Comparison of ENCODE assay signal across 8 mouse cellular contexts in genomic region chr3:108885686-108886530, GRCm38 (mm10). TPM values are rescaled to one million over a fixed set of nuclear protein-coding genes. Genes with fewer than 3 reads are reported as not detected.
DNase-seq lines count a peak whose midpoint lies in the region; ATAC-seq and TF ChIP-seq lines count a peak whose summit lies in the region.

No protein-coding gene starts in this region.

- H3K9ac ChIP-seq in CH12.LX (ENCODE audit: insufficient read depth, low read depth) = peak overlapping the region; percentile 11; the same call in 1 of the 2 replicates
- H3K9ac ChIP-seq in hindbrain, embryonic 16.5 days (ENCODE audit: low read depth, low read length) = no peak overlapping the region
- H3K9ac ChIP-seq in midbrain, embryonic 13.5 days (replicated peaks) = no peak overlapping the region

- in situ Hi-C loops in CH12.LX (cut with MboI; ENCODE audit: low pct_ligation_motif_present, low pct_unique_long_range_greater_than_20kb, low sequenced_read_pairs) = no loop called here

- peak; percentile 55 for DNase-seq in CH12.LX (ENCODE audit: extremely low read depth)
- DNase-seq in embryonic facial prominence, embryonic 10.5 days (ENCODE audit: low spot score) = no peak
- no peak for DNase-seq in gastrocnemius, postnatal 25 days
- DNase-seq in frontal cortex, adult 2 months (ENCODE audit: extremely low spot score in 1 of 2, low spot score in 1 of 2) = no peak
- no peak for DNase-seq in layer of hippocampus, adult 11-12 months (ENCODE audit: low spot score)

- H3K79me2 ChIP-seq in CH12.LX (replicated peaks; ENCODE audit: control insufficient read depth, extremely low read depth, insufficient read depth, poor library complexity, severe bottlenecking) = no peaks in the 10 kb centered on the region

- peak overlapping the region; percentile 63 for H3K4me2 ChIP-seq in CH12.LX (ENCODE audit: insufficient read depth, low read depth, poor library complexity, severe bottlenecking)
- no peak overlapping the region for H3K4me2 ChIP-seq in hindbrain, embryonic 16.5 days (ENCODE audit: low read length)
- H3K4me2 ChIP-seq in midbrain, embryonic 13.5 days (replicated peaks) = no peak overlapping the region

- H3K27me3 ChIP-seq in CH12.LX (replicated peaks) = no peaks in the 10 kb centered on the region
- H3K27me3 ChIP-seq in embryonic facial prominence, embryonic 10.5 days (replicated peaks; ENCODE audit: low read depth, poor library complexity, severe bottlenecking) = no peaks in the 10 kb centered on the region
- H3K27me3 ChIP-seq in hindbrain, embryonic 16.5 days (replicated peaks; ENCODE audit: control insufficient read depth, insufficient read depth, low read length) = no peaks in the 10 kb centered on the region
- no peaks in the 10 kb centered on the region for H3K27me3 ChIP-seq in midbrain, embryonic 13.5 days

- dilution Hi-C loops in CH12.LX (cut with MboI; ENCODE audit: extremely low pct_ligation_motif_present, extremely low pct_unique_long_range_greater_than_20kb, low sequenced_read_pairs) = no loop called here

- peak; percentile 63 for ATAC-seq in hindbrain, embryonic 16.5 days
- peak; percentile 45; the same call in 1 of the 2 replicates for ATAC-seq in midbrain, embryonic 13.5 days
- no peak for ATAC-seq in frontal cortex, adult (ENCODE audit: low TSS enrichment)

- TF ChIP-seq POLR2A in CH12.LX (IDR thresholded peaks at IDR 0.05; ENCODE audit: low read depth, low read length) = no peak

- TF ChIP-seq EP300 in CH12.LX (IDR thresholded peaks at IDR 0.05; ENCODE audit: low read length) = no peak; the same call in 1 of the 2 replicates

- H3K4me3 ChIP-seq in CH12.LX (replicated peaks in 1 of 3; ENCODE audit: low read depth in 2 of 3, low read length in 2 of 3, poor library complexity in 1 of 3) = peak overlapping the region in 1 of 3 experiments; percentile 3
- H3K4me3 ChIP-seq in embryonic facial prominence, embryonic 10.5 days = no peak overlapping the region
- no peak overlapping the region for H3K4me3 ChIP-seq in hindbrain, embryonic 16.5 days (ENCODE audit: low read length)
- no peak overlapping the region for H3K4me3 ChIP-seq in midbrain, embryonic 13.5 days (replicated peaks)

- H3K36me3 ChIP-seq in CH12.LX (replicated peaks in 1 of 2; ENCODE audit: control insufficient read depth in 1 of 2, insufficient read depth in 1 of 2, low read length in 1 of 2) = no peaks in the 10 kb centered on the region
- H3K36me3 ChIP-seq in embryonic facial prominence, embryonic 10.5 days (replicated peaks) = no peaks in the 10 kb centered on the region
- H3K36me3 ChIP-seq in hindbrain, embryonic 16.5 days (ENCODE audit: control insufficient read depth, insufficient read depth, low read length) = no peaks in the 10 kb centered on the region
- H3K36me3 ChIP-seq in midbrain, embryonic 13.5 days = no peaks in the 10 kb centered on the region

- H3K27ac ChIP-seq in CH12.LX (ENCODE audit: insufficient read depth, low read depth) = peak overlapping the region; percentile 51
- H3K27ac ChIP-seq in embryonic facial prominence, embryonic 10.5 days (replicated peaks) = peak overlapping the region; percentile 51; the same call in 1 of the 2 replicates
- H3K27ac ChIP-seq in hindbrain, embryonic 16.5 days (ENCODE audit: low read depth, low read length) = no peak overlapping the region
- peak overlapping the region; percentile 64 for H3K27ac ChIP-seq in midbrain, embryonic 13.5 days

- TF ChIP-seq RAD21 in CH12.LX (IDR thresholded peaks at IDR 0.05; ENCODE audit: low read depth, low read length) = no peak

- 57% methylated on average over 9 of the region's 9 CpGs for WGBS in embryonic facial prominence, embryonic 10.5 days
- 40% methylated on average over 9 of the region's 9 CpGs for WGBS in hindbrain, embryonic 16.5 days
- WGBS in midbrain, embryonic 13.5 days = 52% methylated on average over 8 of the region's 9 CpGs

- TF ChIP-seq CTCF in CH12.LX (conservative IDR thresholded peaks at IDR 0.05 in 1 of 2, IDR thresholded peaks at IDR 0.05 in 1 of 2; ENCODE audit: low read depth in 2 of 2, low read length in 2 of 2) = no peak

- H3K9me3 ChIP-seq in CH12.LX (replicated peaks; ENCODE audit: low read length) = no peaks in the 10 kb centered on the region
- H3K9me3 ChIP-seq in embryonic facial prominence, embryonic 10.5 days = no peaks in the 10 kb centered on the region
- H3K9me3 ChIP-seq in hindbrain, embryonic 16.5 days (ENCODE audit: control insufficient read depth, low read length) = no peaks in the 10 kb centered on the region
- H3K9me3 ChIP-seq in midbrain, embryonic 13.5 days = no peaks in the 10 kb centered on the region

- peaks cover 19 to 74% of the 10 kb centered on the region in 2 experiments for H3K4me1 ChIP-seq in CH12.LX (ENCODE audit: control insufficient read depth in 1 of 2, insufficient read depth in 2 of 2)
- H3K4me1 ChIP-seq in embryonic facial prominence, embryonic 10.5 days = peaks cover 20% of the 10 kb centered on the region
- peaks cover 2% of the 10 kb centered on the region; the same call in 1 of the 2 replicates for H3K4me1 ChIP-seq in hindbrain, embryonic 16.5 days (ENCODE audit: control insufficient read depth, insufficient read depth, low read depth, low read length)
- H3K4me1 ChIP-seq in midbrain, embryonic 13.5 days (replicated peaks) = peaks cover 21% of the 10 kb centered on the region

TF ChIP-seq in CH12.LX, 34 proteins besides CTCF, POLR2A, EP300 and RAD21 (continues in another document):
- TF ChIP-seq MYC (IDR thresholded peaks at IDR 0.05; ENCODE audit: low read depth, low read length) = no peak
- TF ChIP-seq POLR2AphosphoS2 (IDR thresholded peaks at IDR 0.05; ENCODE audit: low read depth, low read length) = no peak
- TF ChIP-seq MAX (IDR thresholded peaks at IDR 0.05; ENCODE audit: low read length) = no peak
- TF ChIP-seq BHLHE40 (IDR thresholded peaks at IDR 0.05; ENCODE audit: low read depth, low read length) = no peak
- TF ChIP-seq RCOR1 (conservative IDR thresholded peaks at IDR 0.05; ENCODE audit: low read depth, low read length) = no peak
- peak; percentile 45; the same call in 1 of the 2 replicates for TF ChIP-seq IRF4 (IDR thresholded peaks at IDR 0.05; ENCODE audit: low read depth, low read length)
- TF ChIP-seq ETS1 (conservative IDR thresholded peaks at IDR 0.05; ENCODE audit: low read depth, low read length) = 0 out of 2 replicates have a peak, but pooled peaks have one; percentile 12
- TF ChIP-seq MEF2A (IDR thresholded peaks at IDR 0.05; ENCODE audit: borderline replicate concordance, low read depth, low read length) = no peak
- TF ChIP-seq ZNF384 (IDR thresholded peaks at IDR 0.05; ENCODE audit: low read depth, low read length) = no peak

RNA-seq across cellular contexts. Expression of gene Fndc7, which starts 3.9 kb away (rescaled TPM):
- total RNA-seq in CH12.LX (2012; rRNA removed) (0.42 and 0.81 TPM in 2 replicates), CH12.LX (2014; rRNA removed) (1.1 TPM in 2 replicates)
- 0.57 and 0.61 TPM in 2 replicates for polyA plus RNA-seq in CH12.LX (2012; ENCODE audit: insufficient read length, low read depth)
- polyA plus RNA-seq in embryonic facial prominence, embryonic 10.5 days (2016; fragmentation: Nextera tagmentation; extraction: Ambion mirVana) = 0.34 TPM in 1 of 2 replicates, not detected in the other
- polyA plus RNA-seq in hindbrain, embryonic 16.5 days (2015; fragmentation: Nextera tagmentation; extraction: Ambion mirVana) = 0.05 and 0.06 TPM in 2 replicates
- polyA plus RNA-seq in midbrain, embryonic 13.5 days (2015; fragmentation: Nextera tagmentation; extraction: Ambion mirVana) = not detected in 2 replicates
- total RNA-seq in gastrocnemius, postnatal 25 days (2021) = not detected
- 0.14 and 0.17 TPM in 2 replicates for polyA plus RNA-seq in frontal cortex, adult 2 months (2012; rRNA removed)

RNA-seq across cellular contexts. Expression of gene Prpf38b, which starts 25.6 kb away (rescaled TPM):
- 42.6 and 47.4 TPM in 2 replicates for total RNA-seq in CH12.LX (2012; rRNA removed)
- total RNA-seq in CH12.LX (2014; rRNA removed) = 42.9 and 55.9 TPM in 2 replicates
- 177 and 193 TPM in 2 replicates for polyA plus RNA-seq in CH12.LX (2012; ENCODE audit: insufficient read length, low read depth)
- 77.1 and 80.7 TPM in 2 replicates for polyA plus RNA-seq in embryonic facial prominence, embryonic 10.5 days (2016; fragmentation: Nextera tagmentation; extraction: Ambion mirVana)
- 48.9 and 50.6 TPM in 2 replicates for polyA plus RNA-seq in hindbrain, embryonic 16.5 days (2015; fragmentation: Nextera tagmentation; extraction: Ambion mirVana)
- 67.1 and 72.2 TPM in 2 replicates for polyA plus RNA-seq in midbrain, embryonic 13.5 days (2015; fragmentation: Nextera tagmentation; extraction: Ambion mirVana)
- total RNA-seq in gastrocnemius, postnatal 25 days (2021) = 10 to 100 TPM; 14.7 to 16.1 TPM
- polyA plus RNA-seq in frontal cortex, adult 2 months (2012; rRNA removed) = 95.5 and 105 TPM in 2 replicates

RNA-seq across cellular contexts. Expression of gene Stxbp3, which starts 45.6 kb away (rescaled TPM):
- 14.5 and 21.5 TPM in 2 replicates for total RNA-seq in CH12.LX (2012; rRNA removed)
- total RNA-seq in CH12.LX (2014; rRNA removed) = 14.4 and 16.7 TPM in 2 replicates
- 12.1 and 16.7 TPM in 2 replicates for polyA plus RNA-seq in CH12.LX (2012; ENCODE audit: insufficient read length, low read depth)
- 22.4 and 23.1 TPM in 2 replicates for polyA plus RNA-seq in embryonic facial prominence, embryonic 10.5 days (2016; fragmentation: Nextera tagmentation; extraction: Ambion mirVana)
- 16.7 and 17.3 TPM in 2 replicates for polyA plus RNA-seq in hindbrain, embryonic 16.5 days (2015; fragmentation: Nextera tagmentation; extraction: Ambion mirVana)
- polyA plus RNA-seq in midbrain, embryonic 13.5 days (2015; fragmentation: Nextera tagmentation; extraction: Ambion mirVana) = 16.0 and 16.1 TPM in 2 replicates
- total RNA-seq in gastrocnemius, postnatal 25 days (2021) = 10 to 100 TPM; 23.5 to 26.4 TPM
- polyA plus RNA-seq in frontal cortex, adult 2 months (2012; rRNA removed) = 30.2 and 33.5 TPM in 2 replicates

RNA-seq across cellular contexts. Expression of gene Henmt1, which starts 53.8 kb away (rescaled TPM):
- not detected in 2 replicates for total RNA-seq in CH12.LX (2012; rRNA removed)
- total RNA-seq in CH12.LX (2014; rRNA removed) = not detected in 2 replicates
- 0.45 TPM in 1 of 2 replicates, not detected in the other for polyA plus RNA-seq in CH12.LX (2012; ENCODE audit: insufficient read length, low read depth)
- polyA plus RNA-seq in embryonic facial prominence, embryonic 10.5 days (2016; fragmentation: Nextera tagmentation; extraction: Ambion mirVana) = 0.45 and 0.74 TPM in 2 replicates
- 3.7 and 3.8 TPM in 2 replicates for polyA plus RNA-seq in hindbrain, embryonic 16.5 days (2015; fragmentation: Nextera tagmentation; extraction: Ambion mirVana)
- polyA plus RNA-seq in midbrain, embryonic 13.5 days (2015; fragmentation: Nextera tagmentation; extraction: Ambion mirVana) = 0.90 and 1.1 TPM in 2 replicates
- total RNA-seq in gastrocnemius, postnatal 25 days (2021) = not detected
- 1.4 and 1.6 TPM in 2 replicates for polyA plus RNA-seq in frontal cortex, adult 2 months (2012; rRNA removed)

RNA-seq across cellular contexts. Expression of gene Gm9857, which starts 54.3 kb away (rescaled TPM):
- not detected in 2 replicates for total RNA-seq in CH12.LX (2012; rRNA removed)
- total RNA-seq in CH12.LX (2014; rRNA removed) = not detected in 2 replicates
- not detected in 2 replicates for polyA plus RNA-seq in CH12.LX (2012; ENCODE audit: insufficient read length, low read depth)
- not detected in 2 replicates for polyA plus RNA-seq in embryonic facial prominence, embryonic 10.5 days (2016; fragmentation: Nextera tagmentation; extraction: Ambion mirVana)
- not detected in 2 replicates for polyA plus RNA-seq in hindbrain, embryonic 16.5 days (2015; fragmentation: Nextera tagmentation; extraction: Ambion mirVana)
- polyA plus RNA-seq in midbrain, embryonic 13.5 days (2015; fragmentation: Nextera tagmentation; extraction: Ambion mirVana) = 0.75 TPM in 1 of 2 replicates, not detected in the other
- total RNA-seq in gastrocnemius, postnatal 25 days (2021) = not detected
- polyA plus RNA-seq in frontal cortex, adult 2 months (2012; rRNA removed) = 0.38 and 0.61 TPM in 2 replicates
